Mouse (Mus musculus) heart, adult 10 weeks (tissue): Measurements from ENCODE around the gene Rnf19b. TPM values are rescaled to one million over a fixed set of nuclear protein-coding genes. Genes with fewer than 3 reads are reported as not detected.

Experiments
- polyA plus RNA-seq: library from polyadenylated mRNA; stranded (reverse); fragments of 350-450 nt; fragmentation: Illumina TruSeq; extraction: RNeasy Lipid Tissue Mini Kit (QIAGEN cat#74804); gene quantifications from one replicate; pipeline ENCODE4 v1.2.3, GENCODE M21; 2014; ENCODE audit warnings: low read depth, low replicate concordance

Rnf19b gene
- polyA plus RNA-seq: 25.3 TPM

DNA sequence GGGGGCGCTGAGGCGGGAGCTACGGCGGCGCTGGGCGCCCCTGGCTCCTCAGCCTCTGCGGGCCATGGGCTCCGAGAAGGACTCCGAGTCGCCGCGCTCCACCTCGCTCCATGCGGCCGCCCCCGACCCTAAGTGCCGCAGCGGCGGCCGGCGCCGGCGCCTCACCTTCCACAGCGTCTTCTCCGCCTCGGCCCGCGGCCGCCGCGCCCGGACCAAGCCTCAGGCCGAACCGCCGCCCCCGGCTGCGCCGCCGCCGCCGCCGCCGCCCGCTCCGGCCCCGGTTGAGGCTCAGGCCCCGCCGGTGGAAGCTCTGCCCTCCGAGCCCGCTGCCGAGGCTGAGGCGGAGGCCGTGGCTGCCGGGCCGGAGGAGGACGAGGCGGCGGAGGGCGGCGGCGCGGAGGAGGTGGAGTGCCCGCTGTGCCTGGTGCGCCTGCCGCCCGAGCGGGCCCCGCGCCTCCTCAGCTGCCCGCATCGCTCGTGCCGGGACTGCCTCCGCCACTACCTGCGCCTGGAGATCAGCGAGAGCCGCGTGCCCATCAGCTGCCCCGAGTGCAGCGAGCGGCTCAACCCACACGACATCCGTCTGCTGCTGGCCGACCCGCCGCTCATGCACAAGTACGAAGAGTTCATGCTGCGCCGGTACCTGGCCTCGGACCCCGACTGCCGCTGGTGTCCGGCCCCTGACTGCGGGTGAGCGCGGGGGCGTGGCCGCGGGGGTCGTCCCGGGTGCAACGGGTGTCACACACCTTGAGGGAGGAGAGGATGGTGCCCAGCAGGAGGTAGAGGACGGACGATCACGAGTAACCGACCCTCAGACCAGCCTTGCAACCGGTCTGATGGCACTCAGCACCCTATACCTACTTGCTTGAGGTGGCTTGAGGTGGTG, at the start of gene Rnf19b:
Gene Rnf19b, plus strand, starts transcription at position 65 of the 886 bp plus-strand sequence.

DNA sequence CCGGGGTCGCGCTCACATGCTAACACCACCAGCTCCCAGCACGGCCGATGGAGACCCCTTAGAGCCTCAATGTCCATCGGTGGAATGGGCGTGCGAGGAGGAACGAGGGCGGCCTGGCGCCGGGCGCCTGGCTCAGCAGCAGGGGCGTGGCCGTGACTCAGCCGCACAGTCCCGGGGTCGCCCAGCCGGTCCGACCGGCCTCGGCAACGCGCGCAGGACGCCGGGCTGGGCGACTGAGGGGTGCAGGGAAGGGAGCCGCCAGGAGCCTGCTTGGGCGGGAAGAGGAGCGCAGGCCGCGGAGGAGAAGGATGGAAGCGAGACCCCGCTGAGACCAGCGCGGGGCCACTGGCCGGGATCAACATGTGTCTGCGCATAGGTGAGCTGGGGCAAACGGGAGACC, 47.3 kb downstream of the Rnf19b start, which contains the start of gene Tmem54:
Gene Tmem54, plus strand, starts transcription at position 193 of the 400 bp plus-strand sequence.

DNA sequence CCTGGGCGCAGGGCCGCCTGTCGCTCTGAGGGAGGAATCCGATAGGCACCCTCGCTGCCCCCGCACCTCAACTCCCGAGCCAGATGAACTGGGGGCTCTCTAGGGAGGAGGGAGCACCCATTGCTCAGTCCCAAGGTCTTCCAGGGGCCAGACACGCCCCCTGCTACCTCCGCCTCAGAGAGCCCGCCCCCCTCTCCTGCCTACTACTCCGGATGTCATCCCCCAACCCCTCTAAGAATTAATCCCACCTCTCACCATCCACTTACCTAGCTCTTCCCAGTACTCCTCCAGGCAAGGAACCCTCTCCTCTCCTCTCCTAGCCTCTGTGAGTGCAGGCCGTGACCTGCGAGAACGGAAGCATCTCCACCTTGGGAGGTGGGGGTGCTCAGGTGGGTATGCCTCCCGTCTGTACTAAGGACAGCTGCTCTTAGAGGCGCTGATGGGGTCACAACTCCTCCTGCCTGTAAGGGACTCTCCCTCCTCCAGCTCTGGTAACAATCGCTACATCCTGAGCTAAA, 63.6 kb downstream of the Rnf19b start, which contains the start of gene Hpca:
Gene Hpca, minus strand, starts transcription at position 468 of the 518 bp plus-strand sequence.

Other genes starting within 250 kb of the Rnf19b start
- 1.0 TPM for gene Trim62, start 174.7 kb upstream of the Rnf19b start, polyA plus RNA-seq
- gene Azin2, start 95.8 kb upstream of the Rnf19b start, polyA plus RNA-seq: 2.6 TPM
- gene Ak2, start 66.3 kb upstream of the Rnf19b start, polyA plus RNA-seq: 80.0 TPM
- not detected for gene Tmem54, start 47.3 kb downstream of the Rnf19b start, polyA plus RNA-seq
- 0.39 TPM for gene Hpca, start 63.8 kb downstream of the Rnf19b start, polyA plus RNA-seq
- gene Fndc5, start 78.7 kb downstream of the Rnf19b start, polyA plus RNA-seq: 330 TPM
- 12.3 TPM for gene S100pbp, start 131.5 kb downstream of the Rnf19b start, polyA plus RNA-seq
- gene Yars, start 131.5 kb downstream of the Rnf19b start, polyA plus RNA-seq: 23.2 TPM
- gene C77080, start 203.1 kb downstream of the Rnf19b start, polyA plus RNA-seq: 2.6 TPM
- 21.0 TPM for gene Sync, start 229.3 kb downstream of the Rnf19b start, polyA plus RNA-seq